Mouse (Mus musculus) limb, embryonic 12.5 days (tissue): Measurements from ENCODE around the gene Acsbg1. TPM values are rescaled to one million over a fixed set of nuclear protein-coding genes. Genes with fewer than 3 reads are reported as not detected.
"Not testable (repeated sequence)": the region's sequence is repeated elsewhere in the genome, so short reads cannot be mapped to it uniquely, and the experiment has no call there.

Experiments
- ATAC-seq: fragments of 200-750 bp; cut with Nextera tagmentation; 2 replicates; pipeline ENCODE4 v1.8.0; 2017; ENCODE audit warnings: low read depth, moderate TSS enrichment; ENCODE audit not compliant: insufficient number of reproducible peaks, insufficient read depth, low FRiP score, low TSS enrichment
- H3K27ac ChIP-seq: fragments of 300-500 bp; sonication (generic); 2 replicates; pipeline ENCODE4 v1.5.1; 2016; ENCODE audit warnings: mild to moderate bottlenecking, moderate library complexity
- H3K27me3 ChIP-seq: fragments of 300-500 bp; sonication (generic); 2 replicates; pipeline ENCODE4 v1.6.1; 2016; ENCODE audit warnings: mild to moderate bottlenecking, moderate library complexity
- H3K36me3 ChIP-seq: fragments of 300-500 bp; sonication (generic); 2 replicates; pipeline ENCODE4 v1.6.1; 2016; ENCODE audit warnings: mild to moderate bottlenecking, moderate library complexity
- H3K4me1 ChIP-seq: fragments of 300-500 bp; sonication (generic); replicated peaks from 2 replicates; pipeline ENCODE4 v1.6.1; 2016
- H3K4me2 ChIP-seq: fragments of 300-500 bp; sonication (generic); 2 replicates; pipeline ENCODE4 v1.6.1; 2016; ENCODE audit warnings: mild to moderate bottlenecking, moderate library complexity
- H3K4me3 ChIP-seq: fragments of 300-500 bp; sonication (generic); replicated peaks from 2 replicates; pipeline ENCODE4 v1.5.1; 2016; ENCODE audit warnings: mild to moderate bottlenecking
- H3K9ac ChIP-seq: fragments of 300-500 bp; sonication (generic); replicated peaks from 2 replicates; pipeline ENCODE4 v1.6.1; 2016; ENCODE audit warnings: mild to moderate bottlenecking, moderate library complexity
- H3K9me3 ChIP-seq: fragments of 300-500 bp; sonication (generic); 2 replicates; pipeline ENCODE4 v1.6.1; 2016; ENCODE audit warnings: mild to moderate bottlenecking, moderate library complexity
- WGBS: fragments of 180-500 bp; shearing (Covaris S2); methylation state at CpG from one replicate; pipeline ENCODE4 v1.1.7; 2016; 5-methylcytosine and 5-hydroxymethylcytosine counted together
- polyA plus RNA-seq: library from polyadenylated mRNA; unstranded; fragments of >200 nt; fragmentation: Nextera tagmentation; extraction: Ambion mirVana; gene quantifications from 2 replicates; pipeline ENCODE4 v1.2.1, GENCODE M21; 2016

Acsbg1 gene
- polyA plus RNA-seq, 1 experiment from 2014 or later, result 0.20 TPM

- peak within 1 kb of the TSS; percentile 70 for H3K4me3 ChIP-seq
These were observed 36.8 kb upstream of the Acsbg1 start, which contains the start of gene Dnaja4 for GRCm38 (mm10) chr9:54698318-54699086. Gene Dnaja4, plus strand, starts transcription at chr9:54698873.

GRCm38 (mm10) chr9:54691241-54691805 is 29.7 kb upstream of the Acsbg1 start:
- H3K4me2 ChIP-seq, result peak overlapping the region; percentile 63
- WGBS, result 4% methylated on average over 31 of the region's 31 CpGs
- H3K4me3 ChIP-seq, result peak overlapping the region; percentile 32
- not testable (repeated sequence) for H3K4me1 ChIP-seq, H3K36me3 ChIP-seq, H3K9me3 ChIP-seq, H3K27ac ChIP-seq, ATAC-seq
- H3K9ac ChIP-seq, result peak overlapping the region; percentile 31; the same call in 1 of the 2 replicates
- peaks cover 26% of the 10 kb centered on the region for H3K27me3 ChIP-seq

More at GRCm38 (mm10) chr9:54698318-54699086, 36.8 kb upstream of the Acsbg1 start, which contains the start of gene Dnaja4:
- H3K36me3 ChIP-seq, result no peaks in the 10 kb centered on the region
- peaks cover 60% of the 10 kb centered on the region for H3K27me3 ChIP-seq
- ATAC-seq, result no peak; the same call in 1 of the 2 replicates
- H3K9ac ChIP-seq, result peak within 1 kb of the TSS; percentile 84
- H3K4me2 ChIP-seq, result peak within 1 kb of the TSS; percentile 91
- WGBS, result 60% methylated on average over 17 of the region's 17 CpGs
- peaks cover 10% of the 10 kb centered on the region; the same call in 1 of the 2 replicates for H3K4me1 ChIP-seq
- H3K27ac ChIP-seq, result 0 out of 2 replicates have a peak within 1 kb of the TSS, but pooled peaks have one; percentile 23
- H3K9me3 ChIP-seq, result no peaks in the 10 kb centered on the region

GRCm38 (mm10) chr9:54690697-54691096 is 29.0 kb upstream of the Acsbg1 start:
- H3K27ac ChIP-seq, H3K36me3 ChIP-seq, ATAC-seq, H3K4me2 ChIP-seq, H3K9ac ChIP-seq, H3K4me3 ChIP-seq, H3K9me3 ChIP-seq, H3K4me1 ChIP-seq: not testable (repeated sequence)
- H3K27me3 ChIP-seq, result peaks cover 26% of the 10 kb centered on the region
- 78% methylated on average over 2 of the region's 2 CpGs for WGBS

- 74% methylated on average over 8 of the region's 8 CpGs for WGBS
- ATAC-seq, result no peak
These were observed 27.8 kb upstream of the Acsbg1 start for GRCm38 (mm10) chr9:54689446-54689845.

GRCm38 (mm10) chr9:54687246-54688236 is 25.9 kb upstream of the Acsbg1 start:
- H3K27ac ChIP-seq, result no peak overlapping the region
- no peak overlapping the region for H3K4me3 ChIP-seq
- no peaks in the 10 kb centered on the region for H3K9me3 ChIP-seq
- no peak overlapping the region for H3K9ac ChIP-seq
- H3K4me1 ChIP-seq, result no peaks in the 10 kb centered on the region
- H3K4me2 ChIP-seq, result no peak overlapping the region
- no peaks in the 10 kb centered on the region for H3K36me3 ChIP-seq
- 74% methylated on average over 14 of the region's 14 CpGs for WGBS
- H3K27me3 ChIP-seq, result peaks cover 9% of the 10 kb centered on the region
- ATAC-seq, result no peak

More at GRCm38 (mm10) chr9:54689446-54689845, 27.8 kb upstream of the Acsbg1 start:
- peaks cover 15% of the 10 kb centered on the region for H3K27me3 ChIP-seq
- H3K4me2 ChIP-seq, result no peak overlapping the region
- no peaks in the 10 kb centered on the region for H3K9me3 ChIP-seq
- H3K4me1 ChIP-seq, result no peaks in the 10 kb centered on the region
- H3K4me3 ChIP-seq, result no peak overlapping the region
- H3K9ac ChIP-seq, result no peak overlapping the region
- no peak overlapping the region for H3K27ac ChIP-seq
- no peaks in the 10 kb centered on the region for H3K36me3 ChIP-seq

- Histone ChIP-seq H3K4me3 (no peak overlapping the region), H3K4me2 (no peak overlapping the region), H3K9me3 (no peaks in the 10 kb centered on the region), H3K27ac (no peak overlapping the region), H3K4me1 (no peaks in the 10 kb centered on the region), H3K9ac (no peak overlapping the region), H3K36me3 (no peaks in the 10 kb centered on the region), H3K27me3 (no peaks in the 10 kb centered on the region; the same call in 1 of the 2 replicates)
- no peak for ATAC-seq
- 68% methylated on average over 7 of the region's 7 CpGs for WGBS
These were observed 22.3 kb upstream of the Acsbg1 start for GRCm38 (mm10) chr9:54683814-54684605.

GRCm38 (mm10) chr9:54682846-54683245 is 21.2 kb upstream of the Acsbg1 start:
- Histone ChIP-seq H3K9me3 (no peaks in the 10 kb centered on the region), H3K4me3 (no peak overlapping the region), H3K27me3 (peaks cover 4% of the 10 kb centered on the region; the same call in 1 of the 2 replicates), H3K4me2 (no peak overlapping the region), H3K27ac (no peak overlapping the region), H3K4me1 (no peaks in the 10 kb centered on the region), H3K36me3 (no peaks in the 10 kb centered on the region), H3K9ac (no peak overlapping the region)
- 69% methylated on average over 4 of the region's 4 CpGs for WGBS
- ATAC-seq, result no peak

GRCm38 (mm10) chr9:54676531-54676986 is 14.9 kb upstream of the Acsbg1 start:
- 2% methylated on average over 14 of the region's 14 CpGs for WGBS
- H3K4me3 ChIP-seq, result peak overlapping the region; percentile 33
- no peaks in the 10 kb centered on the region for H3K36me3 ChIP-seq
- no peaks in the 10 kb centered on the region for H3K4me1 ChIP-seq
- H3K27me3 ChIP-seq, result peaks cover 12% of the 10 kb centered on the region
- peak overlapping the region; percentile 58 for H3K4me2 ChIP-seq
- peak; percentile 70; the same call in 1 of the 2 replicates for ATAC-seq
- peak overlapping the region; percentile 47; the same call in 1 of the 2 replicates for H3K9ac ChIP-seq
- no peak overlapping the region for H3K27ac ChIP-seq
- H3K9me3 ChIP-seq, result no peaks in the 10 kb centered on the region

GRCm38 (mm10) chr9:54673887-54674286 is 12.2 kb upstream of the Acsbg1 start:
- WGBS, result 89% methylated on average over 13 of the region's 13 CpGs
- Histone ChIP-seq H3K9me3 (no peaks in the 10 kb centered on the region), H3K4me2 (no peak overlapping the region), H3K4me1 (no peaks in the 10 kb centered on the region), H3K36me3 (no peaks in the 10 kb centered on the region), H3K27me3 (peaks cover 12% of the 10 kb centered on the region), H3K4me3 (no peak overlapping the region), H3K9ac (no peak overlapping the region), H3K27ac (no peak overlapping the region)
- no peak for ATAC-seq

GRCm38 (mm10) chr9:54671962-54672361 is 10.3 kb upstream of the Acsbg1 start:
- 84% methylated on average over 3 of the region's 3 CpGs for WGBS
- no peaks in the 10 kb centered on the region for H3K4me1 ChIP-seq
- no peak overlapping the region for H3K27ac ChIP-seq
- no peak overlapping the region for H3K4me2 ChIP-seq
- H3K9me3 ChIP-seq, result no peaks in the 10 kb centered on the region
- H3K27me3 ChIP-seq, result no peaks in the 10 kb centered on the region
- H3K4me3 ChIP-seq, result no peak overlapping the region
- ATAC-seq, result no peak
- H3K9ac ChIP-seq, result no peak overlapping the region
- no peaks in the 10 kb centered on the region for H3K36me3 ChIP-seq
